Mouse (Mus musculus): ENCODE data around the gene Gss. TPM values are rescaled to one million over a fixed set of nuclear protein-coding genes. Genes with fewer than 3 reads are reported as not detected.
"Not testable (repeated sequence)": the region's sequence is repeated elsewhere in the genome, so short reads cannot be mapped to it uniquely, and the experiment has no call there.

Gss gene
- total RNA-seq, 2 experiments from 2014 or later, result 6.5 to 8.5 TPM

DNA sequence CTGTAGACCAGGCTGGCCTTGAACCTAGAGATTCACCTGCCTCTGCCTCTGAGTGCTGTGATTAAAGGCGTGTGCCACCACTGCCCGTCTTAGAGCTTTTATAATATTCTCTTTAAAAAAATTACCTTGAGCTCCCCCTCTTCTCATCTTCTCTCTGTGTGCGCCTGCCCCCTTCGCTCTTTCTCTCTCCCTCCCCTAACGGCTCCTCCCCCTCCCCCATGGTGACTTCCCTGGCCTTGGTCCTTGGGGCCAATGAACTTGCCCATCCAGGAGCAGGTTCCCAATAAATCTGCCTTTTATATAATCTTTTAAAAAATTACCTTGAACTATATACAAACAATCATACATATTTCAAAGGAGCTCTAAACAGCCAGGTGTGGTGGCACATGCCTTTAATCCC, 9.6 kb downstream of the Gss start:
- no peak for ATAC-seq (replicated peaks; ENCODE audit: low FRiP score, poor library complexity, severe bottlenecking)

DNA sequence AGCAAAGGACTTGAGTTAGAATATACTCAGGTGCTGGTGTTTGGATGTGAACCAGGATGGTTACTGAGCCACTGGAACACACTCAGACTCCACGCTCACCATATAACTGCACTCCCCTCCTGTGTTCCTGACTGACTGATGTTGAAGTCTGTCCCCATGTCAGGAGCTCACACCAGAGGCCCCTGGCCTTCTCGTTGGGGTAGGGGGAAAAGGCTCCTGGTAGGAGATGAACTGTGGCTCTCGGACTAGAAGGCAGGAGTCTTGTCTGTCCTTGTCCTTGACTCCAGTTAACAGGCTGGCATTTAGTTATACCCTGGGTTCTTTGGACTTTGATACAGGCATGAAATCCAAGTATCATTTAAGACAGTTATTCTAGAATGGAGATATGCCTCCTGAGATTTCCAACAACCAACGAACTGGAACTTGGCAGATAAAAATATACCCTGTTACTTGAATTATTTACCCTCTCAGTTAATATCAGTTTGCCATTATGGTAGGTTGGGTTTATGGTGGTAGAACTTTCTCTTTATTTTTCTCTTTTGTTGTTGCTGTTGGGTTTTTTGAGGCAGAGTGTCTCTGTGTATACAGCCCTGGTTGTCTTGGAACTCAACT, 10.1 kb downstream of the Gss start:
- ATAC-seq (replicated peaks; ENCODE audit: low FRiP score, poor library complexity, severe bottlenecking), result no peak

DNA sequence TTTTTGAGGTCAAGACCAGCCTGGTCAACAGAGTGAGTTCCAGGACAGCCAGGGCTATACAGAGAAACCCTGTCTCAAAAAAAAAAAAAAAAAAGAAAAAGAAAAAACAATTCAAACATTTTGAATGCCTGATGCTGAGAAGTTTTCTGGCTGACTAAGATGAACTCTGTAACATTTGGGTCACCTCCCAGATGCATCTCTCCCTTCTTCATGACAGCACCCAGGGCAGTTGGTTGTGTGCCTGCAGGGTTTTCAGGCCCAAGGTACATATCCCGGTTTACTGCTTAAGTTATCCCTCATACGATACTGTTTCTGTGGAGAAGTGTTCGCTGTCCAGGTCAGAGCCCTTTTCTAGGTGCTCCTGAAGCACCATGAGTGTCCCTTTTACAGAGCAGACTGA, 12.3 kb downstream of the Gss start:
- ATAC-seq (replicated peaks; ENCODE audit: low FRiP score, poor library complexity, severe bottlenecking), result no peak

DNA sequence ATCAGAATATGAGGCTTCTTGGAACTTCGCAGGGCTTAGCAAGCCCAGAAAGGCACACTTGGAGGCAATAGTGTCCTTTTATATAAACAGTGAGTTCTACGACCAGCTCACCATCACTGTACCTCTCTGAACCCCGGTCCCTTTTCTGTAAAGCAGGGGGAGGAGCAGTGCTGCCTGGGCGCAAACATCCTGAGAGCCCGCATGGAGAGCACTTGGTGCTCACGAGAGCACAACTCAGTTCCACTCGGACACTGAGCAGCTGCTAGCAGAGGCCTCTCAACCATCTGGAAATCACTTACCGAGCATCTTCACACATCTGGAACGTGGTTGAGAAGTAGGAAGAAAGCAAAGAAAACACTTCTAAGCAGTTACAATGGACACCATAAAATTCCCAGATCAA, 16.0 kb downstream of the Gss start:
- no peak for ATAC-seq (replicated peaks; ENCODE audit: low FRiP score, poor library complexity, severe bottlenecking)

DNA sequence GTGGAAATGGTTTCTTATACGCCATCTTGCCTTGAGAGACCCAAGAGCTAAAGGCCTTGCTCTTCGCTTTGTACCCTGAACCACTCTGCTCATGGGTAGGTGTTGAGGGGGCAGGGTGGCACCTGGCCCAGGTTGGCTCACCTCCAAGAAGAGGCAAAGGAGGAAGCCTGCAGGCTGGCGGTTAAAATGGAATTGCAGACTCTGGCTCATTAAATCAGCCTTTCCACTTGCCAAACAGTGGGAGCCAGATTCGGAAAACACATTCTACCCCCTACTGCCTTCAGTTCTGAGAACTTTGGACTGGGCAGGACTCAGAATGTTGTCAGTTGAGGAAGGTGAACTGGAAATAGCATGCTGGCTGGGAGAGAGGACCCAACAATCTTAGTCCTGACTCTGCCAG, 17.9 kb downstream of the Gss start:
- no peak for ATAC-seq (replicated peaks; ENCODE audit: low FRiP score, poor library complexity, severe bottlenecking)

DNA sequence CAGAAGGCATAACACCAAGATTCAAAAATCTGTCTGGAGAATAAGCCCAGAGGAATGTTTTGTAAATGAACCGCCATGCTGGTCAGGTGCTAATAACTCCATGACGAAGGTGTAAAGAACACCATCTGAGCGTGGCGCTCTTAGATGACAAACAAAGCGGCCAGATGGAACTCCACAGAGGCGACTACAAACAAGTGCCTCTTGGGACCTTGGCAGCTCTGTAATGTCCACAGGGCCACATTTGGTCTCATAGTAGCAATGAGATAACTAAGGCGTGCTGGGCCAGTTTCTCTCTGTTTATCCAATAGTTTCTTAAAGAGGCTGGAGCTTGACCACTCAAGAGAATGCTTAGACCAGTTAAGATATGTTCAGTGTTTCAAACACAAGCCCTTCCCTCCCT, 18.6 kb downstream of the Gss start:
- ATAC-seq (replicated peaks; ENCODE audit: low FRiP score, poor library complexity, severe bottlenecking), result no peak

DNA sequence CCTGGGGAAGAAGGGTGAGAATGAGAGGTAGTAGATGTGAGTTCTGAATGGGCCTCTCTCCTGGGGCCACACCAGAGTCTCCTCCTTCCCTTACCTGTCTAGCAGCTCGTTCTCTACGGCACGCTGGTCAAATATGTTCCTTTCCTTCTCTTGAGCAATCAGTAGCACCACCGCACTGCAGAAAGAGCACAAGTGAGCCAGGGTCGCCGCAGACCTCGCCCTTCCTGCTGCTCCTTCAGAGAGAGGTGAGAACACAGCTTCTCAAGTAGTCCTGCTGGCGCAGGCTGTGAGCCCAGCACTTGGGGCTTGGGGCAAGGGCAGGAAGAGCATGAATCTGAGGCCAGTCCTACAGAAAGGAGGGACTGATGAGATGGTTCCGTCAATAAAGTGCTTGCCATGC, 19.6 kb downstream of the Gss start:
- ATAC-seq (replicated peaks; ENCODE audit: low FRiP score, poor library complexity, severe bottlenecking), result no peak

DNA sequence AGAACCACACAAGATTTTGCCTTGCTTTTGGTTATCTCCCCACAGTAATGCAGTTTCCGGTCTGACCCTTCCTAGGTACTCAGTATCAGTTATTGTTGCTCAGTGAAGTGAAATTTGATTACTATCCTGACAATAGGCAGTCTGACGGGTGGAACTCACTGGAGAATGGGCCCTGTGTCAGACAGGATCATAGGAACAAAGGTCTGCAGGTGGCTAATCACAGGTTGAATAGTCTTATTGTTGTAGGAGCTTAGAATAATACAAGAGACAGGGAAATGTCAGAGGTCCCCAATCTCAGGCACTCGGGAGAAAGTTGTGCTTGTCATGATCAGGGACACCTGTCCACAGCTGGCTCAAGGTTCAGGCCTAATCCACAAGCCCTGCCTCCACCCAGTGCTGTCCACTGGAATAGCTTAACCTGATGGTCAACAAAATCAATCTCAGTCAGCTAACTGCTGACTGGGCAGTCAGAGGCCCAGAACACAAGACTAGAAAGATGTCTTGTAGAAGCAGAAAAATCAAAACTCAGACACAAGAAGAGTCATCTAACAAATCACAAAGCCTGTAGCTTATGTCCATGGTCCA, 23.3 kb downstream of the Gss start:
- no peak for ATAC-seq (replicated peaks; ENCODE audit: low FRiP score, poor library complexity, severe bottlenecking)

DNA sequence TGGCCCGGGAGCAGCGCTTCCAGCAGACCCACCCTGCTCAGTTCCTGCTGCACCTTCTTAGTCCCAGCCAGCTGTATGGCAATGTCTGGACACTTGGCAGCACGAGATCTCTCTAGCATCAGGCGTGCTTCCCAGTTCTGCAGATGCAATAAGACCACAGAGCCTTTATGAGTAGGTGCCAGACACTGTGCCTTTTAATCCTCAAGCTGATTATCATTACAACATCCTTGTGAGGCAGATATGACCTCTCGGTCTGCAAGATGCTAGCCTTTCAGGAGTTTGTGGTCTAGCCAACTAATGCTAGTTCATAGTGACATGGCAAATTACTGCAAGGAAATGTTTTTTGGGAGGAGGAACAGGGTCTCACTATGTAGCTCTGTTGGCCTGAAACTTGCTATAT, 24.9 kb downstream of the Gss start:
- no peak for ATAC-seq (replicated peaks; ENCODE audit: low FRiP score, poor library complexity, severe bottlenecking)

DNA sequence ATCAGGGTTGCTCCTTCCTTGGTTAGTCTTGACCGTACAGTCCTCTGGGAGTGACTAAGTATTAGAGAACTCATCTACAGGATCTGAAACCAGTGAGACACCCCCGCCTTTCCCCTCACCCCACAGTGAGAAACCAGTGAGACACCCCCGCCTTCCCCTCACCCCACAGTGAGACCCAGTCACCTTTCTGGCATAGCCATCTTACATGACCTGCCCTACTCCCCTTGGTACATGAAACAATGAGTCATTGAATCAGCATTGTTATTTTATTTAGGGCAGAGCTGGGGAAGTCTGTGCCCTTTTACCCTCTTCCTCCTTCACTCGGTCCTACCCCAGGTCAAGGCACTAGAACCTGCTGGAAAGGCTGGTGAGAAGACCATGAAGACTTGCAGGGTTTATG, 29.7 kb downstream of the Gss start:
- no peak for ATAC-seq (replicated peaks; ENCODE audit: low FRiP score, poor library complexity, severe bottlenecking)

DNA sequence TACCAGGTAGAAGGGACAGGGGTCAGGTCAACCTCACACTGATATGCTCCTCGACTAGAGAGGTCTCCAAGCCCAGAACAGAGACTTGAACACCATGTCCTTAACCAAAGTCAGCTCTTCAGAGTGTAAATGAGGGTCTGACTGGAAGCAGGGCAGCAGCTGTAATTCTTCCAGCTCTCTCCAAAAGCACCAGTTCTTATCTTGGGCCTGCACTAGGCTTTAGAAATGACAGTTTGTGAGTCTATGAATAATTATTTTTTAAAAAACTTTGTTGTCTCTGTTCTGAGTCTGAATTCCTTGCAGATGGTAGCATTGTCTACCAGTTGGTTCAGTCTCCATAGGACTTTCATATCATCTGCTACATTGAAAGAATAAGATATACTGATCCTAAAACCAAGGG, 30.4 kb downstream of the Gss start:
- no peak for ATAC-seq (replicated peaks; ENCODE audit: low FRiP score, poor library complexity, severe bottlenecking)

DNA sequence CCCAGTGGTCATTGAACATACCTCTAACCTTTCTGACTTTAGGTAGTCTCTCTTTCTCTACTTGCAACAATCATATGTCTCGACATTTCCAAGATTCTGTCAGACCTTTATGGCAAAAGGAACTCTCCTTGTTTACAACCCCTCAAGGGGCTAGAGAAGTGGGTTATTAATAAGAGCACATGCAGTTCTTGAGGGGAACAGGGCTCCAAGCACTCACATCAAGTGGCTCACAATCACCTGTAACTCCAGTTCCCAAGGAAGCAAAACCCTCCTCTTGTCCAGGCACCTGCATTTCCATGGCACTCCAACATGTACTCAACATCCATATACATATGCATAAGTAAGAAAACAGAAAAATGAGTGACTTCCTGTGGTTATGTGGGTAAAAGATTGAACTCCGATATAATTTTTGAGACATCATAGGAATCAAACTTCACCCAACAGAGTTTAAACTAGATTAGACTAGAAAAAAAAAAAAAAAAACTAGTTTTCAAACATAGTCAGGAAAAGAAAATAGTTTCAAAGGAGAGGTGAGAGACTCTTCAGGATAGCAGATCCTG, 38.1 kb downstream of the Gss start:
- ATAC-seq (replicated peaks; ENCODE audit: low FRiP score, poor library complexity, severe bottlenecking), result no peak

DNA sequence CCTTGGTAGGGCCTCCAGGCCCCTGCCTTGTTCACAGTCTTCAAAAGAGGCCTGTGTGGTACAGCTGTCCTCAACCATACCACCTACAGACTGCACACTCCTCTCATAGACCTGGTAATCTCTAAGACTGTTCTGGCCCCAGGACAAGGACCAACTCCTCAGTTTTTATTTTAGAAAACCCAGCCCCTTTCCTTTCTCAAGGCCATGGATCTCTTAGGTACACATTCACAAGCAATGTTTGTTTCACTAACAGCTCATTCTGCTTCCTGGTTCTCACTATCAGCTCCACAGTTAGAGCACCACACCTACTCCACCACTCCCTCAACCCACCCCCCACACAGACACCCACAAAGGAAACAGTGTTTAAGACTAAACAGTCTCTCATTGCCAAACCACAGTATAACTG, 39.7 kb downstream of the Gss start:
- ATAC-seq (replicated peaks; ENCODE audit: low FRiP score, poor library complexity, severe bottlenecking), result peak; percentile 48

DNA sequence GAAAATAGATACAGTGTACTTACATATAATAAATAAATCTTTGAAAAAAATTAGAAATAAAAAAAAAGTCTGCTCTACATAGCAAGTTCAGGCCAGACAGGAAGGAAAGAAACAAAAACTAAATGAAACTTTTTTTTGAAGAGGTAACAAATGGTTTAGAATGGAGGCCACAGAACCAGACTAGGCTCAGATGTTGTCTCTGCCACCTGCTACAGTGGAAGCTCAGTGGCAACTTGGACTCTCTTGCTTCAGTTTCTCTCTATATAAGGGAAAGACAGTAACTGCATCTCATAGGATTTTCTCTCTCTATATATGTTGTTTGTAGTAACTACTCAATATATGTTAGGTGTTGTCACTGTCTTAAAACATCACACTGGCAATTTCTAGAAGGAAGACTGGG, 40.3 kb downstream of the Gss start:
- no peak for ATAC-seq (replicated peaks; ENCODE audit: low FRiP score, poor library complexity, severe bottlenecking)

DNA sequence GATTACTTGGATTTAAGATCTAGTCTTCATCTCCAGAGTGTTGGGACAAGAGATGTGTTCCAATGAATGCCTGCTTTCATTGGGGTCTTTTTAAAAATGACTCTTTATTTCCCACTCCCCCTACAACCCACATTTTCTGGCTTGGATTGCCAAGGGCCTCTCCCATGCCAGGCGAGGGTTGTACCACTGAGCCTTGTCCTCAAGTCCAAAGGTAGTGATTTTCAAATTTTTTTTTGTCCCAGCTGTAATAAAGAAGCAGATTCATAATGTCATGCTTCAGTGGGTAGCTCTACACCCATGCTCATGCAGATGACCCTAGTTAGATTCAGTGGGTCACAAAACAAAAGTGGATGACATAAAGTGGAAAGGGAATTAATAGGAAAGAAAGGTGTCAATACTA, 45.7 kb downstream of the Gss start:
- ATAC-seq (replicated peaks; ENCODE audit: low FRiP score, poor library complexity, severe bottlenecking), result no peak

DNA sequence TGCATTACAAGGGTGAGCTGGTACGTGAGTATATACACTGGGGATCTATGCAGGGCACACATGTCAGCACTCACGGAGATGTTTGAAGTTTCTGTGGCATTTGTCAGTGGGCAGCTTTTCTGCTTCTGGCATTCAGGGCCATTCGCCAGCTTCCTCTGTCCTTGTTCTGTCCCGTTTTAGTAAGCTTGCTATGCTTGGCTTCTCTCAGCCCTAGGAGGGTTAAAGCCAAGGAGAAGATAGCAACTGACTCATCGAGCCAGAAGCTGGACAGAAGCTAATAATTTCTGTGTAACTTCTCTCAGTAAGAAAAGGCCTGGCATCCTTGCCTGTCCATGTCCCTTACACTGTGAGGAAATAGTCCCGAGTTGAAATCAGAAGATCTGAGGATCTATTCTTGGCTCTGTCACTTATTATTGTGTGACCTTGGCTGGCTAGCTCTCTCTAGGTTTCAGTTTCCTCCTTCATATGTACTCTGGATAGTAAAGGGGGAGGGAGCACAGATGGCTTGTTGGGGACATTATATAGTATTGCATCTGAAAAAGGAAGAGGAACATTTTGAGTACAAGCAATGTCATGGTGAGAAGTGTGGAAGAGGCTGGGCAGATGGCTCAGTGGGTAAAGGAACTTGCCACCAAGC, 51.7 kb downstream of the Gss start:
- no peak for ATAC-seq (replicated peaks; ENCODE audit: low FRiP score, poor library complexity, severe bottlenecking)

DNA sequence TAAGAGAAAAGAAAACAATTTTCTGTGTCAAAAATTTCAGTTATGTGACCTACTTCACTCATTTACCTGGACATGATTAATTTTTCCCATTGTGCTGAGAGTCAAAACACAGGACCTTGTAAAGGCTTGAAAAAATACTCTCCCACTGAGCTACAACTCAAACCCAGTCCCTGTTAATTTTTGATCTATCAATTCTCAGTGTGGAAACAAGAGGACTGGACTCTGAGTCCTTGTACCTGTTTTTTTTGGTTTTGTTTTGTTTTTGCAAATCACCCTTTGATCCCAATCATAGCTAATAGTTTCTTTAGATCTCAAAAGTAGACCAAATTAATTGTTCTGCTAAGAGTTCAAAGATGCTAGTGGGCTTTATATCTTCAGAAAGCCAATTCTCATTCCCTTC, 52.9 kb downstream of the Gss start:
- ATAC-seq (replicated peaks; ENCODE audit: low FRiP score, poor library complexity, severe bottlenecking), result no peak

DNA sequence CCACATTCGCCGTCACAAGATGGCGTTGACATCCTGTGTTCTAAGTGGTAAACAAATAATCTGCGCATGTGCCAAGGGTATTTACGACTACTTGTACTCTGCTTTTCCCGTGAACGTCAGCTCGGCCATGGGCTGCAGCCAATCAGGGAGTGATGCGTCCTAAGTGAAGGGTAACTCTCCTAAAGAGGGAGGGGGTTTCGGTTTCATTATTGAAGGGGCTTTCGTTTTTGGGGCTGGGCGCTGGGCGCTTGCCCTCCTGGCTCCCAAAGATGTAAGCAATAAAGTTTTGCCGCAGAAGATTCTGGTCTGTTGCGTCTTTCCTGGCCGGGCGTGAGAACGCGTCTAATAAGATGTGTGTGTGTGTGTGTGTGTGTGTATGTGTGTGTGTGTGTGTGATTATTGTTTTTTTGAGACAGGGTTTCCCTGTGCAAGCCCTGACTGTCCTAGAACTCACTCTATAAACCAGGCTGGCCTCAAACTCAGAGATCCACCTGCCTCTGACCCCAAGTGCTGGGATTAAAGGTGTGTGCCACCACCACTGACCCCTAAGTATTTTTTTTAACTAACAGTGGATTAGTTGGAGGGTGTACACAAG, 54.0 kb downstream of the Gss start:
- ATAC-seq (replicated peaks; ENCODE audit: low FRiP score, poor library complexity, severe bottlenecking), result not testable (repeated sequence)

DNA sequence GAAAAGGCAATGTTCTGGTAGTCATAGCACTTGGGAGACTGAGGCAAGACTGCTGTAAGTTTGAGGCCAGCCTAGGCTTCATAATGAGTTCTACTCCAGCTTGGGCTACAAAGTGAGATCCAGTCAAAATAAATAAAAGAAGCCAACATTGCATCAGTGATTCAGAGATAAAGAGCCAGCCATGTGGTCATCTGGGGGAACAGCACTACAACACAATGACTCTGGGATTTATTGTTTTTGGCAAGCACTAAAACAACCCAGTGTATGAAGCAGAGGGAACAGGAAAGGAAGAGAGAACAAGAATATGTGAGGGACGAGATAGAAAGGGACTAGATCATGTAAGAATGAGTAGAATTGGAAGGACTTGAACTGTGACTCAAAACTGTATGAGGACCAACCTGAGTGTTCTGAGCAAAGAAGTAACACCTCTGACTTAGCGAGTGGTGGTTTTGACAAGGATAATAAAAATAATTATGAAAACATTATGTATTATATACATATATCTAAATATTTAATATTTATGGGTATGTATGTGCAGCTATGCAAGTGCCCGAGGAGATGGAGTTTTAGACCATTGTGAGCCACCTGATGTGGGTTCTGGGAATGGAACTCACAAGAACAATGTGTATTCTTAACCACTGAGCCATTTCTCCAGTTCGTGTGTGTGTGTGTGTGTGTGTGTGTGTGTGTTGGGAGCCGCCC, 54.7 kb downstream of the Gss start:
- ATAC-seq (replicated peaks; ENCODE audit: low FRiP score, poor library complexity, severe bottlenecking), result peak; percentile 50

DNA sequence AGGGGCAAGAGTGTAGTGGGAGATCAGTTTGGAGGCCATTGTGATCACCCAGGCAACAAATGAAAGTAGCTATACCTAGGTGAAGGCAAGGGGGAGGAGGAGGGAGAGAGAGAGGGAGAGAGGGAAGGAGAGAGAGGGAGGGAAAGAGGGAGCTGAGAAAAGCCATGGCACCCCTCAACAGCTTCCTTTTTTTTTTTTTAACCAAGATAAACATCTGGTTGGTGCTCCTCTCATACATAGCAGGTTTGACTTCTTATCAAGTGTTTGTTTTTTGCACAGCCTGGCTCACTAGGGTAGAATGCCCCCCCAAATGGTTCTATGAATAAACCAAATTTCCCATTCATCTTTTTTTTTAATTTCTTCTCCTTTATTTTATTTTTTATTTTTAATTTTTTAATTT, 56.3 kb downstream of the Gss start:
- no peak for ATAC-seq (replicated peaks; ENCODE audit: low FRiP score, poor library complexity, severe bottlenecking)

DNA sequence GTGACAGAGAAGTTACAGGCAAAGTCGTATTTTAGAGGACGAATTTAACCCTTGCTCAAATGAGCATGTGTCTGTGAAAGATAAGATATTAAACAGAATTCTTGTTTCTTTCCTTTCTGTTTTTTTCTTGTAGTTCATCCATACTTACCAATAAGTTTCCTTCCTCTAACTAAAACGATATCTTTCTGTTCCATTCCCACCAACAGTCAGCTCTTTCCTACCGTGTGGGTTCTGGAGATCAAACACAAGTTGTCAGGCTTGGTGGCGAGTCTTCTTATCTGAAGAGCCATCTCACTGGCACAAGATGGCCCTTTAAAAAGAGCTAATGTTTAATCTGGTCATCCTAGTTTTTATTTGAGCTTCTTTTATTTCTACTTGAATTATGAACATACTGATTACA, 65.2 kb downstream of the Gss start:
- ATAC-seq (replicated peaks; ENCODE audit: low FRiP score, poor library complexity, severe bottlenecking), result no peak
